Mouse (Mus musculus) thymus, adult 18-20 months (tissue): ENCODE data around the gene Cycs.
"Not testable (repeated sequence)": the region's sequence is repeated elsewhere in the genome, so short reads cannot be mapped to it uniquely, and the experiment has no call there.

Source experiments
- DNase-seq, 2 experiments: peaks; one replicate each; pipeline ENCODE4 v3.0.0; 2022; ENCODE audit warnings: mixed read lengths in 2 of 2

The Cycs gene

DNA sequence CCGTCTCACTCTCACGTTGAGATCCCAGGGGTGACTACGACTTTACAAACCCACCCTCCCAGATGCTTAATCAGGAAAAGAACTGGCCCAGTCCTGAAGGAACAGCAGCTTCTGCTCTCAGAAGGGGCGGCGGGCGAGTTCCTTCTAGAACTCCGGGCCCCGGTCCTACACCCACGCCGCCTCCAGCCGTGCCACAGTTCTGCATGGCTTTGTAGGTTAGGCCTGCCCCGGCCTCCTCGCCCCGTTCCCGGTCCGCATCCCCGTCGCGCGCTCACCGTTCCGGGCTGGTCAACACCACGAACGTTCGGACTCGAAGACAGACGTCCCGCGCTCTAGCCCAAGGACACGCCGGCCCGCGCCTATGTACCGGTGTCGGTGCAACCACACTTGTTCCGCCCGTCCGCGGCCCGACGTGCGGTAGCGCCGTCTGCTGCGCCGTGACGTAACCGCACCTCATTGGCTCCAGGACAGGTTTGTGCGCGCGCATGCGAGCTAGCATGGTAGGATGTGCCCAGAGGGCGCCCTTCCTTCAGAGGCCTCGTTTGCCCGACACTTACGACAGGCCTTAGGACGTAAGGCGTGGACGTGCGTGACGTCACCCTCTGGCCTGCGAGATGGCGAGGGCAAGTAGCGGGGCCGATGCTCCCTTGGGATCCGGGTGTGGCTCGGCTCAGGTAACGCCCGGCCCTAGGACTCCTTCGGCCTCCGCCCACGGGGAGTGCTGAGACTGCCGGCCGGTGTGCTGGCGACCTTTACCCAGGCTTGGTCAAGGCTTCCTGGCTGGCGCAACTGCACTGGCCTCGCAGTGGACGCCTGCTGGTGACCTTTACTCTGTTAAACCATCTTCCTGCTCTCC lies at the start of gene Cycs:
Cycs (minus strand) TSS at position 398 of the 856 bp plus-strand sequence.
- DNase-seq, result peak; percentile 96 to 97

DNA sequence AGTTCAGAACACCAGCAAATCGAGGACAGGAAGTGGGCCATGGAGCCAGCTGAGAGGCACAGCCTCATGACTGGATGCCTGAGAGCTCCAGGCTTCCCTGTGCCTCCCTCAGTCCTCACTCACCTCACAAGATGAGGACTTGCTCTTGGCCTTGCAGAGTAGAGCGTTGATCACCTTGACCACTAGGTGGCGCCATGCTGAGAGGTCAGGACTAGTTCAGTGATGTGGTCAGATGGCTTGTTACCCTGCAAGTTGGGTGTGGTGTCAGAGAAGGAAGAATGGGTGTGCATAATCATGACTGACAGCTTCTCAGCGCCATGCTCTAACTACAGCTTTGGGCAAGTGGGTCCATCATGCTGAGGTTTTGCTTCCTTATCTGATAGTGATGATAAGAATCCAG lies 35.3 kb upstream of the Cycs start:
- DNase-seq, result peak; percentile 12 to 21

DNA sequence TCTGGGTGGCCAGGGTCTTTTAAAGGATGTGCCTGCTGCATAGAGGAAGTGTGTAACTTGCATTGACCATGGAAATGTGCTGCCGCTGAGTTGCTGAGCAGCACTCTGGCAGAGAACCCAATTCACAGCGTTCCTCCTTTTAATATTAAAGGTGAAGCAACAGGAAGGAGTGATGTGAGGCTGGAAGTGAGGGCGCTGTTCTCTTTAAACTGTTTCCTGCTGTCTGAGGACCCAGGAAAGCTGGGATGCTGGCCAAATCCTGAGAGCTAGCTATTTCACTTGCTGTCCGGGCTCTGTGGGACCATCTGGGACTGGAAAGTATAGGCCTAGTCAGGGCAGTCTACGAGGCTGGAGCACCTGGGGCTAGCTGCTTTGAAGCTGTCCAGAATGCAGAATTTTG lies 32.2 kb upstream of the Cycs start:
- no peak for DNase-seq

DNA sequence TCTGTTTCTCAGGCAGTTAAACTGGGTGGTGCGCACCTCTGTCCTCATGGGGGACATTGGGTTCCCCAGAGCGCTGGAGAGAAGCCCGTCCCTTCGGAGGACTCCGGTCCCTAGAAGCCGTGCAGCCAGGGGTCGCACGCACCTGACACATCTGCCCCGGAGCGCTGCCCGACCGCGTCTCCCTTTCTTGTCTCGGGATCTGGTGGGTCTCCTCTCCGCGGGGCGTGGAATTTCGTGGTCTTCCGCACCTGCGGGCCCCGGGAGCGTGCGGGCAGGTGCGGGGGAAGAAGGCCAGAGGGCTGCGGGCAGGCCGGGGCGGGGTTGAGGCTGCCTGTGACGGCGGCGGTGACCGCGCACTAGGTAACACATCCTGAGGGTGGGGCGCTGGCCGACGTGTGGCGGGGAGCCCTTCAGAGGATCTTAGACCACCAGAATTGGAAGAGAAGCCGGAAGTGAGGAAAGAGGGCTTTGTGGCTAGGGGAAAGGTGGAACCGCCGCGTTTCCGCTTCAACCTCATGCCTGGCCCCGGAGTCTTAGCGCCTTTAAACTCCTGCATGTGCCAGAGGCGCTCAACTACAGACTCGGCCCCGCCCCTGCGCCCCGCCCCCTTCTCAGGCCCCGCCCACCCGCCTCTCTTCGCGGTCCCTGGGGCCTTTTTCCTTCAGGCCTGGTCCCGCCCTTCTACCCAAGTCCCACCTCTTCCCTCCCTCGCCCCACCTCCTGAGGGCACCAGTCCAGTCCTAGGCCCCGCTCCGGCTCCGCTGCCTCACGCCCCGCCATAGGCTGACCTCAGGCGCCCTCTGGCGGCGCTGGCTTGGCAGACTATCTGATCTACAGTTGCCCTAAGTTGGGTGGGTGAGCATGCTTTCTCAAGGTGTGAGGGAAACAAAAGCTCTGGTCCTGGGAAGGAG lies 30.2 kb upstream of the Cycs start, which contains the start of gene 4921507P07Rik:
4921507P07Rik (minus strand) TSS at position 332 of the 911 bp plus-strand sequence.
- DNase-seq, result peak; percentile 90 to 94

- no peak for DNase-seq
Observed at GRCm38 (mm10) chr6:50594372-50594771, 28.0 kb upstream of the Cycs start.

DNA sequence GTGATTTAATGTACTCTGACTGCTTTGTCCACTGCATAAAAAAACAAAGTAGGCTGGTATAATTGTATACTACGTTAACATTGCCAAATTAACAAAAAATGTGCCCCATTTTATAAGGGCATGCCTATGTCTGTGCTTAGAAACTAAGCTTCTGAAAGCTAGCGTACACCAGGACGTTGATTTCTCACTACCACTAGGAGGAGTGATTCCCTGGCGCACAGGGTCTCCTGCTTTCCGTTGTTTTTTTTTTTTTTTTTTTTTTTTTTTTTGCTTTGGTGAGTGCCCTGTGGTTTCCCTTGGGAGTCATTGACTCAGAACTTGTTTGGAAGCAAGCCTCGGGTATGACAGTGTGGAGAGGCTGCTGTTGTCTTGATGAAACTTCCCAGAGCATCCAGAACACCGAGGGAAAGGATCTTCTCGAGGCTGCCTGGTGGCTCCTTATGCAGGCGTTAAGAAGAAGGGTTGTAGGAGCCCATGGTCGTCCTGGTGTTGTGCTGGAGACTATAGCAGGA lies 27.1 kb upstream of the Cycs start:
- DNase-seq, result no peak

GRCm38 (mm10) chr6:50590234-50590633 lies 23.9 kb upstream of the Cycs start:
- DNase-seq, result no peak

GRCm38 (mm10) chr6:50588251-50588650 lies 21.9 kb upstream of the Cycs start:
- DNase-seq, result no peak

DNA sequence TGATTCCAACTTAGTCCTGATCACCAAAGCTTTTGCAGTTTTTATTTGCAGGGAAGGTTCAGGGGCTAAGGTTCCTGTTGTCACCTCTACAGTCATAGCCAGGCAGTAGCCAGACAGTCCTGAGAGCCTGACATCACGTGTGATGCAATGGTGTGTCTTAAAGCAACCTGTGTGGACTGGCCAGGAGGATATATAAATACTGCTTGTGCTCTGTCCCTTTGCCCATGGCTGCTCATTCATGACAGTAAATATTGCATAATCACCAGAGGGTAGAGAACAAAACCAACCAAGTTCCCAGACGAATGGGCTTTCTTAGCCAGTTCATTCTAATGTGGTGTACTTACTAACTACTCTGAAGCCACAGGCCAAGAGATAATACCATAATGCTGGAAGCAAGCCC lies 21.1 kb upstream of the Cycs start:
- DNase-seq, result no peak

GRCm38 (mm10) chr6:50586316-50586715 lies 20.0 kb upstream of the Cycs start:
- DNase-seq, result no peak

- no peak for DNase-seq
Observed at GRCm38 (mm10) chr6:50585733-50586132, 19.4 kb upstream of the Cycs start.

DNA sequence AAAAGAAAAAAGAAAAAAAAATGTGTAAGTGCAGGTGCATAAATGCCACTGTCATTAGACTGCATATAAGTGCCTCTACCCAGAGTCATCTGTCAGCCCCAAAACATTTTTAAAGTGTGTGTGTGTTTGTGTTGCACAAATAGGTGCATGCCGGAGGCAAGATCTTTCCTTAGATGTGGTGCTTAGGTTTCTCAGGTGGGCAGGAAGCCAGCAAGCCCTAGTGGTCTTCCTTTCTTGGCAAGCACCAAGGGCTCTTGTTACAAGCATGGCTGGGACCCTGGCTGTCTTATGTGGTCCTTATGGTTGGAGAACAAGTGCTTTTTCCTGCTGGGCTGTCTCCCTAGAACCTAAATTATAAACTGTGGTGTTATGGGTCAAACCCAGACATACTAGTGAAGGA lies 5.3 kb upstream of the Cycs start:
- DNase-seq, result no peak

GRCm38 (mm10) chr6:50566997-50567255 lies 588 bp upstream of the Cycs start:
- no peak for DNase-seq

- DNase-seq, result no peak
Observed at GRCm38 (mm10) chr6:50563651-50564050, 2.7 kb downstream of the Cycs start.

DNA sequence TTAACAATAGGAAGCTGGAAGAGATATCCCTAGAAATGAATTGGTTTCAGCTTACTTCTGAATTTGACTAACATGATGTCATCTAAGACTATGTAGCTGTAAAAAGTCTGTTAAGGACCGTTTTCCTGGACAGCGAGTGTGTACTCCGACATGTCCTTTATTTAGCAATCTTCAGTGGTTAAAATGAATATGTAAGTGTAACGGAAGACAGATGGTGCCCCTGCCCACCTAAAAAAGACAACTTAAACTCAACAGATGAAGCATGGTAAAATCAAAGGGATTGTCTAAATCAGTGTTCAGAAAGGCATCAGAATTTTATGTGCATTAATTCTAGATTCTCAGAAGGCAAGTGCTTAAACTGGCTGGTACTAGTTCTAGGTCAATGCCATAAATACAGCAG lies 3.9 kb downstream of the Cycs start:
- DNase-seq, result no peak

DNA sequence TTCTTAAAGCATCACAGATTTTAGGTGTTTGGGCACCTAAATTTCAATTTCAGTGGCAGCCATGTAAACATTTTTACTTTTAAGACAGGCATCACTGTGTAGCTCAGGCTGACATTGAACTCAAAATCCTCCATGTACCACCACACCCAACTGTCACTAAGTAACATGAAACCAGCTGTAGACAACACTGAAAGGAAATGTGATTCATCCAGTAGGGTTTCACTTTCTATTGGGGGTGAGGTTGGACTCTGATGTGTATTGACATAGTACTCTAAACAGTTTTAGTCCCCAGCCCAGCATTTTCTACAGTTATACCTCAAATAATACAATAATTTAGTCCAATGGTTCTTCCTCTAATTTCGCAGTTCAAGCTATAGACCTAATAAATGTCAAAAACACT lies 5.6 kb downstream of the Cycs start:
- no peak for DNase-seq

- no peak for DNase-seq
Observed at GRCm38 (mm10) chr6:50558877-50559276, 7.5 kb downstream of the Cycs start.

GRCm38 (mm10) chr6:50557566-50557965 lies 8.8 kb downstream of the Cycs start:
- no peak for DNase-seq

GRCm38 (mm10) chr6:50554223-50554622 lies 12.1 kb downstream of the Cycs start:
- DNase-seq, result not testable (repeated sequence)

GRCm38 (mm10) chr6:50552881-50553518 lies 13.3 kb downstream of the Cycs start:
- no peak for DNase-seq

- no peak for DNase-seq
Observed at GRCm38 (mm10) chr6:50549791-50550190, 16.5 kb downstream of the Cycs start.

- DNase-seq, result no peak
Observed at GRCm38 (mm10) chr6:50549051-50549450, 17.3 kb downstream of the Cycs start.

DNA sequence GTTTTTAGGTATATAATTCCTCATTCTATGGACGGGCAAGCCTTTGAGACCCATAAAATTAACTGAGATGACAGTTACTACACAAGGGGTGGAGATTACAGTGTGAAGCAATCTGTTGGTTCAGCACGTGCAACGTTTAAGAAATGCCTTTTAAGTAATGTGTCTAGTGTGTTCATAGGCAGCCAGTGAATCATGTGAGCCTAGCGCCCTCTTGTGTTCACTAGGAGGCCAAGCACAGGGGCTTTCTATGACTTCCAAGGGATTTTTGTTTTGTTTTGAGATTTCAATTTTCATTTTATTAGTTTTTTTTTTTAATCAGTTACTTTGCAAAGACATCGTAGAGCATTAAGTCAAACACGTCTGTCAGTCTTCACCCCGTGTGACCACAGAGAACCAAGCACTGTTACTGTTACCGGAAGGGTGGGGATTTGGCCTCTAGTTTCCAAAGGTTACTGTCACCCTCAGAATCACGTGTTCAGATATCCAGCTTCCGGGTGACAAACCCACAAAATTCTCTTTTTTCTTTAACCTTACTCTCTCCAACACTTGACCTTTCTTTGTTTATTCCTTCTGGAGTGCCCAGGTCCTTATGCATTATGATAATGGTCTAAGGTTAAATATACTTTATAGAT lies 20.8 kb downstream of the Cycs start:
- no peak for DNase-seq
